Mouse (Mus musculus): ENCODE measurements around the gene Lyz1. TPM values are rescaled to one million over a fixed set of nuclear protein-coding genes. Genes with fewer than 3 reads are reported as not detected.
"Not testable (repeated sequence)": the region's sequence is repeated elsewhere in the genome, so short reads cannot be mapped to it uniquely, and the experiment has no call there.

Gene Lyz1
- polyA plus RNA-seq, 1 experiment from 2014 or later: 7.7 TPM

GRCm38 (mm10) chr10:117301688-117302087 lies 9.0 kb upstream of the Lyz1 start:
- Histone ChIP-seq H3K9me3 (ENCODE audit: control insufficient read depth) (peaks cover 8% of the 10 kb centered on the region; the same call in 1 of the 2 replicates), H3K4me2 (replicated peaks; ENCODE audit: low read depth) (no peak overlapping the region), H3K4me1 (replicated peaks; ENCODE audit: control insufficient read depth, insufficient read depth, low read length) (no peaks in the 10 kb centered on the region), H3K36me3 (ENCODE audit: control insufficient read depth, insufficient read depth) (no peaks in the 10 kb centered on the region), H3K9ac (ENCODE audit: low read depth, low read length) (no peak overlapping the region), H3K4me3 (ENCODE audit: low read depth, low read length) (no peak overlapping the region), H3K27me3 (replicated peaks; ENCODE audit: control insufficient read depth, insufficient read depth, low read length) (no peaks in the 10 kb centered on the region), H3K27ac (ENCODE audit: low read depth, low read length) (no peak overlapping the region)
- WGBS: 73% methylated on average over 1 of the region's 1 CpGs
- TF ChIP-seq CTCF (IDR thresholded peaks at IDR 0.05; ENCODE audit: low read depth): no peak
- ATAC-seq: no peak

GRCm38 (mm10) chr10:117299901-117300520 lies 7.3 kb upstream of the Lyz1 start:
- Histone ChIP-seq H3K27ac (ENCODE audit: low read depth, low read length) (no peak overlapping the region), H3K9me3 (ENCODE audit: control insufficient read depth) (peaks cover 8% of the 10 kb centered on the region; the same call in 1 of the 2 replicates), H3K27me3 (replicated peaks; ENCODE audit: control insufficient read depth, insufficient read depth, low read length) (no peaks in the 10 kb centered on the region), H3K4me3 (ENCODE audit: low read depth, low read length) (no peak overlapping the region), H3K4me1 (replicated peaks; ENCODE audit: control insufficient read depth, insufficient read depth, low read length) (no peaks in the 10 kb centered on the region), H3K9ac (ENCODE audit: low read depth, low read length) (no peak overlapping the region), H3K4me2 (replicated peaks; ENCODE audit: low read depth) (no peak overlapping the region), H3K36me3 (ENCODE audit: control insufficient read depth, insufficient read depth) (no peaks in the 10 kb centered on the region)
- TF ChIP-seq CTCF (IDR thresholded peaks at IDR 0.05; ENCODE audit: low read depth): no peak
- 56% methylated on average over 5 of the region's 5 CpGs for WGBS
- no peak for ATAC-seq

GRCm38 (mm10) chr10:117299106-117299505 lies 6.4 kb upstream of the Lyz1 start:
- no peak overlapping the region for H3K27ac ChIP-seq (ENCODE audit: low read depth, low read length)
- no peak overlapping the region for H3K9ac ChIP-seq (ENCODE audit: low read depth, low read length)
- H3K27me3 ChIP-seq (replicated peaks; ENCODE audit: control insufficient read depth, insufficient read depth, low read length): no peaks in the 10 kb centered on the region
- H3K4me2 ChIP-seq (replicated peaks; ENCODE audit: low read depth): no peak overlapping the region
- ATAC-seq: no peak
- H3K36me3 ChIP-seq (ENCODE audit: control insufficient read depth, insufficient read depth): no peaks in the 10 kb centered on the region
- peaks cover 8% of the 10 kb centered on the region; the same call in 1 of the 2 replicates for H3K9me3 ChIP-seq (ENCODE audit: control insufficient read depth)
- H3K4me1 ChIP-seq (replicated peaks; ENCODE audit: control insufficient read depth, insufficient read depth, low read length): no peaks in the 10 kb centered on the region
- no peak overlapping the region for H3K4me3 ChIP-seq (ENCODE audit: low read depth, low read length)
- no peak for TF ChIP-seq CTCF (IDR thresholded peaks at IDR 0.05; ENCODE audit: low read depth)
- WGBS: 59% methylated on average over 4 of the region's 4 CpGs

- 86% methylated on average over 6 of the region's 6 CpGs for WGBS
- no peaks in the 10 kb centered on the region for H3K4me1 ChIP-seq (replicated peaks; ENCODE audit: control insufficient read depth, insufficient read depth, low read length)
- H3K36me3 ChIP-seq (ENCODE audit: control insufficient read depth, insufficient read depth): no peaks in the 10 kb centered on the region
- H3K9ac ChIP-seq (ENCODE audit: low read depth, low read length): no peak overlapping the region
- peaks cover 8% of the 10 kb centered on the region; the same call in 1 of the 2 replicates for H3K9me3 ChIP-seq (ENCODE audit: control insufficient read depth)
- ATAC-seq: no peak
- no peak for TF ChIP-seq CTCF (IDR thresholded peaks at IDR 0.05; ENCODE audit: low read depth)
- H3K4me2 ChIP-seq (replicated peaks; ENCODE audit: low read depth): no peak overlapping the region
- H3K4me3 ChIP-seq (ENCODE audit: low read depth, low read length): no peak overlapping the region
- no peak overlapping the region for H3K27ac ChIP-seq (ENCODE audit: low read depth, low read length)
- H3K27me3 ChIP-seq (replicated peaks; ENCODE audit: control insufficient read depth, insufficient read depth, low read length): no peaks in the 10 kb centered on the region
Measured at GRCm38 (mm10) chr10:117298336-117298735, 5.7 kb upstream of the Lyz1 start.

GRCm38 (mm10) chr10:117290936-117291335 lies 1.7 kb downstream of the Lyz1 start:
- not testable (repeated sequence) for H3K4me2 ChIP-seq (replicated peaks; ENCODE audit: low read depth); H3K27me3 ChIP-seq (replicated peaks; ENCODE audit: control insufficient read depth, insufficient read depth, low read length); H3K4me3 ChIP-seq (ENCODE audit: low read depth, low read length); ATAC-seq; H3K27ac ChIP-seq (ENCODE audit: low read depth, low read length); H3K4me1 ChIP-seq (replicated peaks; ENCODE audit: control insufficient read depth, insufficient read depth, low read length); H3K36me3 ChIP-seq (ENCODE audit: control insufficient read depth, insufficient read depth); H3K9ac ChIP-seq (ENCODE audit: low read depth, low read length); H3K9me3 ChIP-seq (ENCODE audit: control insufficient read depth)
- WGBS: 91% methylated on average over 6 of the region's 6 CpGs

- Histone ChIP-seq H3K36me3 (ENCODE audit: control insufficient read depth, insufficient read depth) (no peaks in the 10 kb centered on the region), H3K27ac (ENCODE audit: low read depth, low read length) (no peak overlapping the region), H3K9me3 (ENCODE audit: control insufficient read depth) (no peaks in the 10 kb centered on the region), H3K9ac (ENCODE audit: low read depth, low read length) (no peak overlapping the region), H3K27me3 (replicated peaks; ENCODE audit: control insufficient read depth, insufficient read depth, low read length) (no peaks in the 10 kb centered on the region), H3K4me1 (replicated peaks; ENCODE audit: control insufficient read depth, insufficient read depth, low read length) (no peaks in the 10 kb centered on the region), H3K4me3 (ENCODE audit: low read depth, low read length) (no peak overlapping the region), H3K4me2 (replicated peaks; ENCODE audit: low read depth) (no peak overlapping the region)
- ATAC-seq: no peak
- TF ChIP-seq CTCF (IDR thresholded peaks at IDR 0.05; ENCODE audit: low read depth): no peak
- whole genome bisulfite sequencing: 52% methylated on average over 6 of the region's 6 CpGs
Measured at GRCm38 (mm10) chr10:117290046-117290870, 2.4 kb downstream of the Lyz1 start.

- 65% methylated on average over 5 of the region's 5 CpGs for WGBS
- H3K27ac ChIP-seq (ENCODE audit: low read depth, low read length); H3K4me2 ChIP-seq (replicated peaks; ENCODE audit: low read depth); H3K27me3 ChIP-seq (replicated peaks; ENCODE audit: control insufficient read depth, insufficient read depth, low read length); H3K9ac ChIP-seq (ENCODE audit: low read depth, low read length); ATAC-seq; H3K9me3 ChIP-seq (ENCODE audit: control insufficient read depth); H3K36me3 ChIP-seq (ENCODE audit: control insufficient read depth, insufficient read depth); H3K4me3 ChIP-seq (ENCODE audit: low read depth, low read length); H3K4me1 ChIP-seq (replicated peaks; ENCODE audit: control insufficient read depth, insufficient read depth, low read length): not testable (repeated sequence)
Measured at GRCm38 (mm10) chr10:117289034-117289505, 3.6 kb downstream of the Lyz1 start.

Measured in intestine, postnatal 0 days (tissue).